Mouse (Mus musculus) liver, embryonic 14.5 days (tissue): Measurements from ENCODE around the gene Lekr1. TPM values are rescaled to one million over a fixed set of nuclear protein-coding genes. Genes with fewer than 3 reads are reported as not detected.

Experiments
- ATAC-seq: fragments of 200-750 bp; cut with Nextera tagmentation; 2 replicates; pipeline ENCODE4 v1.8.0; 2017; ENCODE audit warnings: moderate number of reproducible peaks, mild to moderate bottlenecking, moderate library complexity; ENCODE audit not compliant: insufficient read depth
- DNase-seq, 3 experiments: peaks; one replicate each; pipeline ENCODE4 v3.0.0-alpha.2; 2012 to 2013; ENCODE audit warnings: low read depth in 3 of 3, low spot score in 3 of 3
- H3K27ac ChIP-seq: fragments of 300-500 bp; sonication (generic); 2 replicates; pipeline ENCODE4 v1.5.1; 2014; ENCODE audit warnings: moderate library complexity, mild to moderate bottlenecking, control low read depth, inconsistent platforms
- H3K27me3 ChIP-seq: fragments of 300-500 bp; sonication (generic); 2 replicates; pipeline ENCODE4 v1.6.1; 2014; ENCODE audit warnings: mild to moderate bottlenecking, low read length, moderate library complexity; ENCODE audit not compliant: control insufficient read depth, insufficient read depth
- H3K36me3 ChIP-seq: fragments of 300-500 bp; sonication (generic); replicated peaks from 2 replicates; pipeline ENCODE4 v1.6.1; 2014; ENCODE audit warnings: low read depth; ENCODE audit not compliant: control insufficient read depth, insufficient read depth
- H3K4me1 ChIP-seq, 2 experiments: fragments of 200-500 bp in 1 of 2; fragments of 300-500 bp in 1 of 2; sonication (generic) in 1 of 2; replicated peaks; 2 replicates each; pipeline ENCODE4 v1.6.1; 2012 to 2014; ENCODE audit warnings: antibody characterized with exemption in 1 of 2, inconsistent platforms in 1 of 2, low read length in 1 of 2; ENCODE audit not compliant: control insufficient read depth in 2 of 2, insufficient read depth in 2 of 2
- H3K4me2 ChIP-seq: fragments of 300-500 bp; sonication (generic); 2 replicates; pipeline ENCODE4 v1.6.1; 2014; ENCODE audit warnings: low read depth, mild to moderate bottlenecking, control low read depth, moderate library complexity
- H3K4me3 ChIP-seq, 2 experiments: fragments of 200-500 bp in 1 of 2; fragments of 300-500 bp in 1 of 2; sonication (generic) in 1 of 2; 2 replicates each; pipeline ENCODE4 v1.5.1; 2012 to 2014; ENCODE audit warnings: low read depth in 2 of 2, low read length in 2 of 2, mild to moderate bottlenecking in 2 of 2, control low read depth in 1 of 2, inconsistent platforms in 1 of 2, moderate library complexity in 1 of 2; ENCODE audit not compliant: insufficient read depth in 1 of 2
- H3K9ac ChIP-seq: fragments of 300-500 bp; sonication (generic); replicated peaks from 2 replicates; pipeline ENCODE4 v1.6.1; 2014; ENCODE audit warnings: mild to moderate bottlenecking, control low read depth, moderate library complexity
- H3K9me3 ChIP-seq: fragments of 300-500 bp; sonication (generic); 2 replicates; pipeline ENCODE4 v1.6.1; 2016; ENCODE audit warnings: low read length, mixed read lengths; ENCODE audit not compliant: control insufficient read depth
- CTCF ChIP-seq: IDR thresholded peaks from 2 replicates; pipeline ENCODE4 v1.5.1; 2016; ENCODE audit warnings: antibody characterized with exemption, low read depth, control low read depth
- EP300 ChIP-seq: IDR thresholded peaks from 2 replicates; pipeline ENCODE4 v1.6.1; 2016; ENCODE audit warnings: antibody characterized with exemption, low read depth
- WGBS: fragments of 180-500 bp; shearing (Covaris S2); extraction: QIAGEN DNeasy Blood & Tissue Kit; methylation state at CpG from one replicate; pipeline ENCODE4 v1.1.7; 2014; ENCODE audit not compliant: insufficient replicate concordance; 5-methylcytosine and 5-hydroxymethylcytosine counted together
- polyA plus RNA-seq, 2 experiments: library from polyadenylated mRNA; depleted of rRNA in 1 of 2; stranded (reverse) in 1 of 2; unstranded in 1 of 2; fragments of >200 nt; fragmentation: Nextera tagmentation in 1 of 2; extraction: Ambion mirVana in 1 of 2; gene quantifications; 2 replicates each; pipeline versions ENCODE4 v1.2.1 to v1.2.3; 2012 to 2014

The Lekr1 gene
- polyA plus RNA-seq, 2 experiments, result 0.48 to 0.96 TPM

- Histone ChIP-seq H3K27me3 (no peaks in the 10 kb centered on the region), H3K36me3 (no peaks in the 10 kb centered on the region), H3K4me2 (no peak overlapping the region), H3K27ac (no peak overlapping the region), H3K9me3 (no peaks in the 10 kb centered on the region), H3K4me3 (no peak overlapping the region), H3K4me1 (no peaks in the 10 kb centered on the region), H3K9ac (no peak overlapping the region)
- ATAC-seq, result no peak
- DNase-seq, result no peak
- 48% methylated on average over 2 of the region's 2 CpGs for WGBS
- TF ChIP-seq EP300, result no peak
- TF ChIP-seq CTCF, result no peak
These were observed 51.4 kb downstream of the Lekr1 start for GRCm38 (mm10) chr3:65717406-65717805.

GRCm38 (mm10) chr3:65722897-65723296 lies 56.9 kb downstream of the Lekr1 start:
- WGBS, result 73% methylated on average over 4 of the region's 4 CpGs
- Histone ChIP-seq H3K4me2 (no peak overlapping the region), H3K9ac (no peak overlapping the region), H3K27me3 (no peaks in the 10 kb centered on the region), H3K4me3 (no peak overlapping the region), H3K27ac (no peak overlapping the region), H3K36me3 (no peaks in the 10 kb centered on the region), H3K4me1 (no peaks in the 10 kb centered on the region), H3K9me3 (no peaks in the 10 kb centered on the region)
- no peak for ATAC-seq
- DNase-seq, result no peak
- TF ChIP-seq CTCF (no peak), EP300 (no peak)

DNA sequence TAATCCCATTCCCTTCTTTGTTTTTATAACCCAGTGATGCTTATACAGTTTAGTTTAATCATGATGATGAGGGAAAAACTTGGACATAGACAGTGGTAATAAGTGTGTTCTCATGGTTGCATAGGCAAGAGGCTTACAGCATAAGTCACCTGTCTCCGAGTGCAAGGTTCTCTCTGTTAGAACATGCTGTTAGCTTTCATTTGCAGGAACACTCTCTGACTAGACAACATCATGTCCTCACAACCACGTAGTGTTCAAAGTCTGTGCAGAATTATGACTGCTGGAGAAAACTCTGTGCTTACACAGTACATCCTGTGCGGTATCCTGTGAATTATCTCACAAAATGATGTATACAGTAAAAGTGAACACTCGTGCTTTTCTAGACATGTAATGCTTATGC lies 57.6 kb downstream of the Lekr1 start:
- Histone ChIP-seq H3K4me1 (no peaks in the 10 kb centered on the region), H3K36me3 (no peaks in the 10 kb centered on the region), H3K4me2 (no peak overlapping the region), H3K9me3 (no peaks in the 10 kb centered on the region), H3K9ac (no peak overlapping the region), H3K4me3 (no peak overlapping the region), H3K27me3 (no peaks in the 10 kb centered on the region), H3K27ac (no peak overlapping the region)
- DNase-seq, result no peak
- no peak for ATAC-seq
- 65% methylated on average over 4 of the region's 4 CpGs for WGBS
- TF ChIP-seq EP300, result no peak
- TF ChIP-seq CTCF, result no peak

GRCm38 (mm10) chr3:65737816-65738215 lies 71.8 kb downstream of the Lekr1 start:
- H3K4me2 ChIP-seq, result no peak overlapping the region
- TF ChIP-seq EP300, result no peak
- TF ChIP-seq CTCF, result no peak
- H3K27me3 ChIP-seq, result no peaks in the 10 kb centered on the region

GRCm38 (mm10) chr3:65744936-65745335 lies 78.9 kb downstream of the Lekr1 start:
- 67% methylated on average over 4 of the region's 4 CpGs for WGBS
- TF ChIP-seq CTCF (no peak), EP300 (no peak)
- H3K9ac ChIP-seq, result no peak overlapping the region
- no peak overlapping the region for H3K27ac ChIP-seq
- no peaks in the 10 kb centered on the region for H3K36me3 ChIP-seq
- no peak overlapping the region for H3K4me2 ChIP-seq
- H3K4me1 ChIP-seq, result no peaks in the 10 kb centered on the region; a peak in 1 of 4 replicates
- no peak overlapping the region for H3K4me3 ChIP-seq
- DNase-seq (no peak), ATAC-seq (no peak)
- no peaks in the 10 kb centered on the region for H3K9me3 ChIP-seq
- H3K27me3 ChIP-seq, result no peaks in the 10 kb centered on the region

More at GRCm38 (mm10) chr3:65737816-65738215, 71.8 kb downstream of the Lekr1 start:
- 55% methylated on average over 4 of the region's 4 CpGs for WGBS
- H3K27ac ChIP-seq, result no peak overlapping the region
- H3K36me3 ChIP-seq, result no peaks in the 10 kb centered on the region
- no peak for DNase-seq
- H3K4me3 ChIP-seq, result no peak overlapping the region
- H3K4me1 ChIP-seq, result no peaks in the 10 kb centered on the region
- no peaks in the 10 kb centered on the region for H3K9me3 ChIP-seq
- H3K9ac ChIP-seq, result no peak overlapping the region
- no peak for ATAC-seq
